Mouse (Mus musculus) midbrain, embryonic 15.5 days (tissue): Measurements from ENCODE around the gene Lmln. TPM values are rescaled to one million over a fixed set of nuclear protein-coding genes. Genes with fewer than 3 reads are reported as not detected.
A peak's percentile ranks its signal among the peaks of the same experiment; 100 is the strongest.

Experiments
- ATAC-seq: fragments of 200-750 bp; cut with Nextera tagmentation; replicated peaks from 2 replicates; pipeline ENCODE4 v1.8.0; 2017; ENCODE audit warnings: moderate TSS enrichment
- H3K27ac ChIP-seq: fragments of 300-500 bp; sonication (generic); 2 replicates; pipeline ENCODE4 v1.5.1; 2015; ENCODE audit warnings: mild to moderate bottlenecking, inconsistent platforms
- H3K27me3 ChIP-seq: fragments of 300-500 bp; sonication (generic); replicated peaks from 2 replicates; pipeline ENCODE4 v1.6.1; 2015; ENCODE audit warnings: inconsistent platforms
- H3K36me3 ChIP-seq: fragments of 300-500 bp; sonication (generic); replicated peaks from 2 replicates; pipeline ENCODE4 v1.6.1; 2015; ENCODE audit warnings: inconsistent platforms
- H3K4me1 ChIP-seq: fragments of 300-500 bp; sonication (generic); 2 replicates; pipeline ENCODE4 v1.6.1; 2015; ENCODE audit warnings: inconsistent platforms
- H3K4me2 ChIP-seq: fragments of 300-500 bp; sonication (generic); 2 replicates; pipeline ENCODE4 v1.6.1; 2015; ENCODE audit warnings: inconsistent platforms, mild to moderate bottlenecking, moderate library complexity
- H3K4me3 ChIP-seq: fragments of 300-500 bp; sonication (generic); 2 replicates; pipeline ENCODE4 v1.5.1; 2015; ENCODE audit warnings: mild to moderate bottlenecking, inconsistent platforms
- H3K9ac ChIP-seq: fragments of 300-500 bp; sonication (generic); 2 replicates; pipeline ENCODE4 v1.6.1; 2015; ENCODE audit warnings: mild to moderate bottlenecking, inconsistent platforms
- H3K9me3 ChIP-seq: fragments of 300-500 bp; sonication (generic); 2 replicates; pipeline ENCODE4 v1.6.1; 2016; ENCODE audit warnings: inconsistent platforms
- WGBS: fragments of 180-500 bp; shearing (Covaris S2); methylation state at CpG from one replicate; pipeline ENCODE4 v1.1.7; 2015; ENCODE audit warnings: mixed read lengths; 5-methylcytosine and 5-hydroxymethylcytosine counted together
- polyA plus RNA-seq: library from polyadenylated mRNA; unstranded; fragments of >200 nt; fragmentation: Nextera tagmentation; extraction: Ambion mirVana; gene quantifications from 2 replicates; pipeline ENCODE4 v1.2.1, GENCODE M21; 2015

Gene Lmln
- polyA plus RNA-seq, 1 experiment from 2014 or later = 5.1 TPM

DNA sequence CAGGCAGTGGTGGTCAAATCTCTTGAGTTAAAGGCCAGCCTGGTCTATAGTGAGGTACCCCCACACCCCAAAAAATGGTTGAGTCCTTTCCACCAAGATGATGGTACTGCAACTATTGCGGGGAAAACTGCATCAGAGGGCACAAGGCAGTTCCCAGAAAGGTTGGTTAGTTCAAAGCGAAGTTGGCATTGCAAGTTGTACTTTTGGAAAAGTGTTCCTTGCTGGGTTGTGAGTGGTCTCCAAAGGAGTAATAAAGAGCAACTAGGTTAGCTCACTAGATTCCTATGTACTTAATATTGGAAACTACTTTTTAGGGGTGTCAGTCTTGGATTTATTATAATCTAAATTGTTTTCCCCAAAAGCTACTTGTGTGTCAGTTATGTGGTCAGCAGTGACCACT, 1.4 kb upstream of the Lmln start:
- 87% methylated on average over 2 of the region's 2 CpGs for WGBS
- H3K27ac ChIP-seq = no peak overlapping the region
- no peaks in the 10 kb centered on the region for H3K27me3 ChIP-seq
- H3K9ac ChIP-seq = no peak overlapping the region
- ATAC-seq = no peak
- peaks cover 45% of the 10 kb centered on the region for H3K4me1 ChIP-seq
- H3K36me3 ChIP-seq = peaks cover 11% of the 10 kb centered on the region
- H3K4me2 ChIP-seq = no peak overlapping the region
- no peaks in the 10 kb centered on the region for H3K9me3 ChIP-seq
- H3K4me3 ChIP-seq = no peak overlapping the region

DNA sequence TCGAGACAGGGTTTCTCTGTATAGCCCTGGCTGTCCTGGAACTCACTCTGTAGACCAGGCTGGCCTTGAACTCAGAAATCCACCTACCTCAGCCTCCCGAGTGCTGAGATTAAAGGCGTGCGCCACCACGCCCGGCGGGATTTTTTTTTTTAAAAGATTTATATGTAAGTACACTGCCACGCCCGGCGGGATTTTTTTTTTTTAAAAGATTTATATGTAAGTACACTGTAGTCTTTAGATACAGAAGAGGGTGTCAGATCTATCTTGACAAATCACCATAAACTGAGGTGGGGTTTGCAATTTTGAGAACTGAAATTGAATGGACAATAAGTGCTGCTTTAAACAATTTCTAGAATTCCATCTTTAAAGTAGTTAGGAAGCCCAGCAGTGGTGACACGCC, 921 bp upstream of the Lmln start:
- WGBS = 54% methylated on average over 11 of the region's 11 CpGs
- no peak overlapping the region; the same call in 1 of the 2 replicates for H3K9ac ChIP-seq
- H3K27ac ChIP-seq = peak overlapping the region; percentile 81; the same call in 1 of the 2 replicates
- peak overlapping the region; percentile 74 for H3K4me2 ChIP-seq
- peaks cover 45% of the 10 kb centered on the region for H3K4me1 ChIP-seq
- no peaks in the 10 kb centered on the region for H3K9me3 ChIP-seq
- no peak for ATAC-seq
- H3K36me3 ChIP-seq = peaks cover 11% of the 10 kb centered on the region
- peak overlapping the region; percentile 66; the same call in 1 of the 2 replicates for H3K4me3 ChIP-seq
- H3K27me3 ChIP-seq = no peaks in the 10 kb centered on the region

GRCm38 (mm10) chr16:33062682-33063131, 386 bp downstream of the Lmln start:
- Histone ChIP-seq H3K4me1 (peaks cover 40% of the 10 kb centered on the region), H3K4me2 (peak overlapping the region; percentile 74), H3K9ac (peak overlapping the region; percentile 75), H3K4me3 (peak overlapping the region; percentile 66), H3K27ac (peak overlapping the region; percentile 81), H3K9me3 (no peaks in the 10 kb centered on the region), H3K36me3 (peaks cover 11% of the 10 kb centered on the region), H3K27me3 (no peaks in the 10 kb centered on the region)
- WGBS = under 1% methylated on average over 34 of the region's 35 CpGs
- ATAC-seq = peak; percentile 62

- H3K9me3 ChIP-seq = no peaks in the 10 kb centered on the region
- peak overlapping the region; percentile 75 for H3K9ac ChIP-seq
- H3K4me2 ChIP-seq = peak overlapping the region; percentile 74
- H3K27ac ChIP-seq = 0 out of 2 replicates have a peak overlapping the region, but pooled peaks have one; percentile 81
- 18% methylated on average over 7 of the region's 7 CpGs for WGBS
- no peak for ATAC-seq
- peaks cover 34% of the 10 kb centered on the region for H3K4me1 ChIP-seq
- peak overlapping the region; percentile 66 for H3K4me3 ChIP-seq
- H3K36me3 ChIP-seq = peaks cover 11% of the 10 kb centered on the region
- H3K27me3 ChIP-seq = no peaks in the 10 kb centered on the region
Observed at GRCm38 (mm10) chr16:33063267-33063666, 946 bp downstream of the Lmln start.

GRCm38 (mm10) chr16:33064636-33065035, 2.3 kb downstream of the Lmln start:
- Histone ChIP-seq H3K4me2 (no peak overlapping the region), H3K27ac (no peak overlapping the region), H3K27me3 (no peaks in the 10 kb centered on the region), H3K9me3 (no peaks in the 10 kb centered on the region), H3K4me1 (peaks cover 23% of the 10 kb centered on the region), H3K9ac (no peak overlapping the region), H3K36me3 (peaks cover 4% of the 10 kb centered on the region), H3K4me3 (no peak overlapping the region)
- ATAC-seq = no peak
- WGBS = 65% methylated on average over 9 of the region's 9 CpGs

- no peak overlapping the region for H3K9ac ChIP-seq
- no peak overlapping the region for H3K4me2 ChIP-seq
- H3K27ac ChIP-seq = no peak overlapping the region
- peaks cover 10% of the 10 kb centered on the region; the same call in 1 of the 2 replicates for H3K36me3 ChIP-seq
- H3K9me3 ChIP-seq = no peaks in the 10 kb centered on the region
- H3K4me1 ChIP-seq = no peaks in the 10 kb centered on the region
- H3K27me3 ChIP-seq = no peaks in the 10 kb centered on the region
- no peak overlapping the region for H3K4me3 ChIP-seq
- ATAC-seq = no peak
Observed at GRCm38 (mm10) chr16:33070928-33071327, 8.6 kb downstream of the Lmln start.

GRCm38 (mm10) chr16:33072871-33073557, 10.7 kb downstream of the Lmln start:
- no peaks in the 10 kb centered on the region for H3K9me3 ChIP-seq
- no peak overlapping the region for H3K27ac ChIP-seq
- no peak for ATAC-seq
- peaks cover 10% of the 10 kb centered on the region; the same call in 1 of the 2 replicates for H3K36me3 ChIP-seq
- 93% methylated on average over 6 of the region's 6 CpGs for WGBS
- H3K4me2 ChIP-seq = no peak overlapping the region
- no peak overlapping the region for H3K9ac ChIP-seq
- no peak overlapping the region for H3K4me3 ChIP-seq
- no peaks in the 10 kb centered on the region for H3K4me1 ChIP-seq
- H3K27me3 ChIP-seq = no peaks in the 10 kb centered on the region

DNA sequence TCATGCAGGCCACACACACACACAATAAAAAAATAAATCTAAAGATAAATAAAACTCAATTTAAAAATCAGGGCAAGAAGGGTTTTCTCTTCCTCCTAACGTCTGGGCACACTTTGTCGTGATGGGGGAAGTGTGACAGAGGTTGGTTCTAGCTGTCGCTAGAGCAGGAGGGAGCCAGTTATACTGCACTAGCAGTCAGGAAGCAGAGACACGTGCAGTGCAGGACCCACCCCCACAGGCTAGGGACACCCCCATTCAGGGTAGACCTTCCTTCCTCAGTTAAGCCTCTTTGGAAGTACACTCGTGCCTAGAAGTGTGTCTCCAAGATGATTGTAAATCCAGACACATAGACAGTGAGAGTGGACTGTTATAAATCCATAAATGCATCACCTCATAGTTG, 12.6 kb downstream of the Lmln start:
- Histone ChIP-seq H3K27ac (no peak overlapping the region), H3K4me3 (no peak overlapping the region), H3K27me3 (no peaks in the 10 kb centered on the region), H3K9me3 (no peaks in the 10 kb centered on the region), H3K36me3 (0 out of 2 replicates have a peak, but pooled peaks cover 10% of the 10 kb centered on the region), H3K4me2 (no peak overlapping the region), H3K9ac (no peak overlapping the region), H3K4me1 (no peaks in the 10 kb centered on the region)
- WGBS = 89% methylated on average over 5 of the region's 5 CpGs
- ATAC-seq = no peak

GRCm38 (mm10) chr16:33076078-33076477, 13.8 kb downstream of the Lmln start:
- H3K27ac ChIP-seq = no peak overlapping the region
- ATAC-seq = no peak
- no peaks in the 10 kb centered on the region for H3K4me1 ChIP-seq
- no peaks in the 10 kb centered on the region for H3K9me3 ChIP-seq
- no peaks in the 10 kb centered on the region for H3K27me3 ChIP-seq
- no peak overlapping the region for H3K9ac ChIP-seq
- 80% methylated on average over 6 of the region's 6 CpGs for WGBS
- H3K4me2 ChIP-seq = no peak overlapping the region
- H3K36me3 ChIP-seq = peaks cover 11% of the 10 kb centered on the region; the same call in 1 of the 2 replicates
- no peak overlapping the region for H3K4me3 ChIP-seq

GRCm38 (mm10) chr16:33077069-33077627, 14.8 kb downstream of the Lmln start:
- no peak overlapping the region for H3K9ac ChIP-seq
- H3K4me2 ChIP-seq = no peak overlapping the region
- H3K9me3 ChIP-seq = no peaks in the 10 kb centered on the region
- H3K27ac ChIP-seq = no peak overlapping the region
- peaks cover 10% of the 10 kb centered on the region; the same call in 1 of the 2 replicates for H3K36me3 ChIP-seq
- no peaks in the 10 kb centered on the region for H3K4me1 ChIP-seq
- no peak for ATAC-seq
- no peak overlapping the region for H3K4me3 ChIP-seq
- H3K27me3 ChIP-seq = no peaks in the 10 kb centered on the region
- 92% methylated on average over 5 of the region's 5 CpGs for WGBS

GRCm38 (mm10) chr16:33080063-33080462, 17.7 kb downstream of the Lmln start:
- H3K27ac ChIP-seq = no peak overlapping the region
- no peaks in the 10 kb centered on the region for H3K27me3 ChIP-seq
- H3K36me3 ChIP-seq = peaks cover 11% of the 10 kb centered on the region; the same call in 1 of the 2 replicates
- no peak for ATAC-seq
- no peak overlapping the region for H3K4me2 ChIP-seq
- no peaks in the 10 kb centered on the region for H3K4me1 ChIP-seq
- H3K4me3 ChIP-seq = no peak overlapping the region
- H3K9ac ChIP-seq = no peak overlapping the region
- H3K9me3 ChIP-seq = no peaks in the 10 kb centered on the region
- 95% methylated on average over 7 of the region's 7 CpGs for WGBS

DNA sequence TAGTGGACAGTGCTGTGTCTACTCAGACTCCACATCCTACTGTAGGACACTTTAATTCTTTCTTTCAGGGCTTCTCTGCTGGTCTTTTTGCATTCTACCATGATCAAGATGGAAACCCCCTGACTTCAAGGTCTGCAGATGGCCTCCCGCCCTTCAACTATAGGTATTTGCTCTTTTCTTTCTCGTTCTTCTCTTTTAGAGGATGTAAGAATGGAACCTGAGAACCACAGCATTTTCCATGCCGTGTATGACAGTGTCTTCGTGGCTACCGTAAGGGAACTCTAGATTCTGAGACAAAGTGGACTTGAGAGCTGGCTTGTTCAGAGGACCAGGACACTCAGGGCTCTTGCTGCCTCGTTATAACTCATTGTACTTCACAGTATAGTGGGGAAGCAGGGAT, 20.6 kb downstream of the Lmln start:
- no peak overlapping the region for H3K27ac ChIP-seq
- no peak overlapping the region for H3K9ac ChIP-seq
- H3K27me3 ChIP-seq = no peaks in the 10 kb centered on the region
- no peak for ATAC-seq
- no peaks in the 10 kb centered on the region for H3K9me3 ChIP-seq
- H3K4me2 ChIP-seq = no peak overlapping the region
- no peak overlapping the region for H3K4me3 ChIP-seq
- WGBS = 93% methylated on average over 6 of the region's 6 CpGs
- peaks cover 6% of the 10 kb centered on the region; the same call in 1 of the 2 replicates for H3K36me3 ChIP-seq
- no peaks in the 10 kb centered on the region for H3K4me1 ChIP-seq

DNA sequence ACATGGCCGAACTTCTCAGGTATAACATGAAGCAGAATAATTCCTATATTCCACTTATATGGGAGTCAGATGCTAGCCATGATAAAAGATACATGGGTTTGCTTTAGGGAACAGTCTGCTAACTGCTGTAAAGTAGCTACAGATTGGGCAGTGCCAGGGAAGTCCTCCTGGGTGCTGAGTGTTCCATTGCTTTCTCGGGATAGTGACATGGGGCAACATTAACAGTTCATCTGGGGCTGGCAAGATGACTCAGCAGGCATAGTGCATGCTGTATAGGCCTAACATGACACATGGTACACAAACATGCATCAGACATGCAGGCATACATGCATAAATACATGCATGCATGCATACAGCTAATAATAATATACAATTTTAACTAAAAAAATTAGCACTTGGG, 21.7 kb downstream of the Lmln start:
- Histone ChIP-seq H3K27me3 (no peaks in the 10 kb centered on the region), H3K9ac (no peak overlapping the region), H3K36me3 (peaks cover 6% of the 10 kb centered on the region; the same call in 1 of the 2 replicates), H3K4me2 (no peak overlapping the region), H3K4me3 (no peak overlapping the region), H3K4me1 (no peaks in the 10 kb centered on the region), H3K27ac (no peak overlapping the region), H3K9me3 (no peaks in the 10 kb centered on the region)
- ATAC-seq = no peak
- WGBS = 90% methylated on average over 2 of the region's 2 CpGs
